Mouse (Mus musculus) small intestine, adult 2 months (tissue): ENCODE data around the gene Nck1.

Experiments used
- CTCF ChIP-seq: fragments of 200-500 bp; IDR thresholded peaks from 2 replicates; pipeline ENCODE4 v1.5.1; 2012; ENCODE audit warnings: low read depth, mild to moderate bottlenecking, control low read depth, inconsistent platforms, low read length, moderate library complexity, mixed read lengths; ENCODE audit not compliant: insufficient replicate concordance, insufficient read length; ENCODE audit errors: extremely low read depth
- POLR2A ChIP-seq: fragments of 200-500 bp; IDR thresholded peaks from 2 replicates; pipeline ENCODE4 v1.6.1; 2012; ENCODE audit warnings: low read depth, mild to moderate bottlenecking, control low read depth, inconsistent platforms, low read length, moderate library complexity

DNA sequence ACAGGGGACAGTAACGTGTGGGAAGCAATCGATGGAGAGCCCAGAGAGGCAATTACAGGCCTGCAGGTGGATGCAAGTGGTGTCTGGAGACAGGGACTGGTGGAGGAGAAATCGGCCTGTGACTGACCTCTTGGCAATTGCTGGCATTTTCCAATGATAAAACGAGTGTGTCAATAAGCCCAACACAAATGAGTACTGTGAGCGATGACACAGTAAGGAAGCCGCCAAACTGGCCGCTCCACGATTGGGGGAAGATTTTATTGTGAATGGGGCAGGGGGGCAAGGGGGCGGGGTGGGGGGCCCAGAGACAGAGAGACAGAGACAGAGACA, 91.3 kb downstream of the Nck1 start:
- no peak for TF ChIP-seq CTCF
- TF ChIP-seq POLR2A: no peak
